Mouse (Mus musculus): ENCODE data around the gene Tesk2.

GRCm38 (mm10) chr4:116732355-116732754 is 11.6 kb downstream of the Tesk2 start:
- TF ChIP-seq CTCF (IDR thresholded peaks at IDR 0.05; ENCODE audit: insufficient read depth, low read length): no peak
- no peak for TF ChIP-seq POLR2A (IDR thresholded peaks at IDR 0.05; ENCODE audit: borderline replicate concordance, extremely low read depth, low read depth, low read length)

Data from lung, adult 2 months (tissue).